ENCODE assay signal across 31 mouse cellular contexts in the genomic region with DNA sequence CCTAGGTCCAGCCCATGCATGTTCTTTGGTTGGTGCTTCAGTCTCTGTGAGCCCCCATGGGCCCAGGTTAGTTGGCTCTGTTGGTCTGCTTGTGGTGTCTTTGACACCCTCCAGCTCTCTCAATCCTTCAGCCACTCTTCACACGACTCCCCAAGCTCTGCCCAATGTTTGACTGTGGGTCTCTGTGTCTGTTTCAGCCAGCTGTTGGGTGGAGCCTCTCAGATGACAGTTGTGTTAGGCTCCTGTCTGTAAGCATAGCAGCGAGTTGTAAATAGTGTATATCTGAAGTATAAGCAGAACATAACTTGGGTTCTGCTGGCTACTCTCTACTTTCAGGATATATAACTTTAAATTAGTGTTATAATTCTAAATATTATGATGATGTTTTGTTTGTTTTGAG. TPM values are rescaled to one million over a fixed set of nuclear protein-coding genes. Genes with fewer than 3 reads are reported as not detected.
"Had no signal": no experiment of that assay in that cellular context is flagged by ENCODE, and none has a peak within 500 bp of the region (broad histone marks: within the 10 kb centered on the region; RNA-seq: fewer than 3 reads in every experiment).

No protein-coding gene starts in this region.

- H3K36me3 ChIP-seq: heart, embryonic 15.5 days; intestine, embryonic 15.5 days had no signal

- H3K9me3 ChIP-seq: heart, embryonic 13.5 days; heart, embryonic 15.5 days; hindbrain, embryonic 10.5 days; hindbrain, embryonic 12.5 days; intestine, embryonic 15.5 days; limb, embryonic 13.5 days; limb, embryonic 15.5 days had no signal

- H3K9ac ChIP-seq: heart, embryonic 13.5 days; heart, embryonic 15.5 days; hindbrain, embryonic 12.5 days; hindbrain, embryonic 14.5 days; intestine, embryonic 15.5 days; limb, embryonic 13.5 days; limb, embryonic 15.5 days had no signal

- H3K4me3 ChIP-seq: heart, adult 2 months; heart, embryonic 13.5 days; heart, embryonic 15.5 days; hindbrain, embryonic 10.5 days; hindbrain, embryonic 12.5 days; intestine, embryonic 15.5 days; layer of hippocampus, adult 2 months; left cerebral cortex, adult 2 months; limb, embryonic 13.5 days; limb, embryonic 15.5 days had no signal

- H3K4me1 ChIP-seq: heart, embryonic 13.5 days; heart, embryonic 15.5 days; hindbrain, embryonic 10.5 days; hindbrain, embryonic 12.5 days; intestine, embryonic 15.5 days; limb, embryonic 13.5 days; limb, embryonic 15.5 days had no signal

- DNase-seq: gastrocnemius, postnatal 14 days; gastrocnemius, postnatal 36 days; heart, adult 2 months; heart, postnatal 4 days; kidney, adult 18-20 months; kidney, adult 8-10 months; kidney, postnatal 10 days; kidney, postnatal 25 days; kidney, postnatal 4 days; left cerebral cortex, postnatal 4 days had no signal

- ATAC-seq: hindbrain, embryonic 16.5 days; inflammation-experienced regulatory T-cells, adult 6 months; intestine, embryonic 15.5 days; intestine, postnatal 0 days had no signal

- H3K4me2 ChIP-seq: heart, embryonic 11.5 days; heart, embryonic 13.5 days; heart, embryonic 15.5 days; hindbrain, embryonic 12.5 days; hindbrain, embryonic 14.5 days; intestine, embryonic 15.5 days; limb, embryonic 13.5 days; limb, embryonic 15.5 days had no signal

- H3K27ac ChIP-seq: heart, adult 2 months; heart, embryonic 13.5 days; heart, embryonic 15.5 days; hindbrain, embryonic 10.5 days; hindbrain, embryonic 12.5 days; hindbrain, embryonic 14.5 days; intestine, embryonic 15.5 days; layer of hippocampus, adult 2 months; left cerebral cortex, adult 2 months; limb, embryonic 13.5 days; limb, embryonic 15.5 days had no signal

- H3K27me3 ChIP-seq: heart, embryonic 13.5 days; heart, embryonic 15.5 days; hindbrain, embryonic 12.5 days; intestine, embryonic 15.5 days; limb, embryonic 13.5 days; limb, embryonic 15.5 days had no signal

RNA-seq across cellular contexts. Expression of a gene that starts 15.4 kb away (rescaled TPM):
- total RNA-seq: gastrocnemius, postnatal 14 days; heart, adult 2 months; heart, postnatal 25 days; heart, postnatal 4 days; layer of hippocampus, adult 2 months; layer of hippocampus, postnatal 10 days; layer of hippocampus, postnatal 25 days; left cerebral cortex, adult 2 months; left cerebral cortex, postnatal 25 days; left cerebral cortex, postnatal 4 days had no signal
- polyA plus RNA-seq: frontal cortex, adult 2 months; heart, postnatal 0 days; hindbrain, embryonic 10.5 days; hindbrain, embryonic 12.5 days; hindbrain, embryonic 14.5 days; hindbrain, embryonic 16.5 days; inflammation-experienced regulatory T-cells, adult 6 months; intestine, postnatal 0 days; limb, embryonic 11.5 days; limb, embryonic 13.5 days had no signal

RNA-seq across cellular contexts. Expression of a gene that starts 35.0 kb away (rescaled TPM):
- polyA plus RNA-seq: inflammation-experienced regulatory T-cells, adult 6 months had no signal
